Mouse (Mus musculus): Measurements from ENCODE around the gene Fam168b.

GRCm38 (mm10) chr1:34804863-34805262 is 38.0 kb downstream of the Fam168b start:
- TF ChIP-seq CTCF (IDR thresholded peaks at IDR 0.05; ENCODE audit: extremely low read depth, insufficient read depth, low read length) (no peak), POLR2A (IDR thresholded peaks at IDR 0.05; ENCODE audit: extremely low read depth, insufficient read depth, low read length) (no peak)
